Mouse (Mus musculus): ENCODE data around the gene Vps51.
A peak's percentile ranks its signal among the peaks of the same experiment; 100 is the strongest.

DNA sequence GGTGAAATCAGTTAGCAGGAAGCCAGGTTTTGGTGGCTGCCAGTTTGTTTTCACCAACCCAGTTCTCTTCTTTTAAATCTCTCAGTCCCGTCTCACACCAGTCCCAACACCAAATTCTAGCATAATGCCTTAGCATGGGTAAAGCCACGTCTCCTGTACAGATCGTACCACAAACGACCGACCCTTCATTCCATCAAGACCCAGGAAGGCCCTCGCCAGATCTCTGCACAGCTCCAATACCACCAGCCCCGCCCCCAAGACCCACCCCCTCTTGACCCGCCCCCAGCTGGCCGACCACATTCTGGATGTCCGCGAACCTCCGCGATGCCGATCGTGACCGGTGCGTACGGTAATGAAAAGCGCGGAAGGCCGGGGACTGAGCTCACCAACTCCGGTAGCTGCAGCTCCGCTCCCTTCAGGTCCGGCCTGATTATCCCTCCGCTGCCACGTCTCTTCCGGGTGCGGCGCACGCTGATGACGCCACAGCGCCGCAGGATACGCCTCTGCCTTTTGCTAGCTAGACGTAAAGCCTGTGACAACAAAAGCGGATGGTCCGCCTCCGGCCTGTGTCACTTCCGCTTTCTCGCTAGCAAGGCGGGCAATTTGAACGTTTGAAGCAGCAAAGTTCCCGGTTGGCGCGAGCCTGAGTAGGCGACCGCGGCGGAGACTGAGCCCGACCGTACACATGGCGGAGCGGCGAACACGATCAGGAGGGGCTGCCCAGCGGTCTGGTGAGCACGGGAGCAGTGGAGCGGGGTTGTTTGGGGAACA, 7.6 kb upstream of the Vps51 start, which contains the start of the genes Zfpl1 and Cdca5:
- TF ChIP-seq CTCF (IDR thresholded peaks at IDR 0.05; ENCODE audit: extremely low read depth, insufficient read depth, low read length): no peak
- peak; percentile 70; the same call in 1 of the 2 replicates for TF ChIP-seq POLR2A (IDR thresholded peaks at IDR 0.05; ENCODE audit: extremely low read depth, insufficient read depth, low read length)
